Mouse (Mus musculus): ENCODE measurements at regions not wholly inside any gene's neighbourhood (a gene's known extent, or its start where the extent isn't known, plus 50 kb on each side); places are given as distances from the start of the nearest gene placed in this dataset.

- TF ChIP-seq POLR2A (IDR thresholded peaks at IDR 0.05; ENCODE audit: low read depth, low read length) (no peak), CTCF (conservative IDR thresholded peaks at IDR 0.05; ENCODE audit: insufficient read depth, insufficient read length, low read depth, low read length) (no peak)
Observed at GRCm38 (mm10) chr6:89012998-89013689, 111.1 kb downstream of the Tpra1 start.

All from kidney, adult 2 months (tissue).